Comparison of ENCODE assay signal across 8 mouse cellular contexts in genomic region chr15:98165525-98165924, GRCm38 (mm10). TPM values are rescaled to one million over a fixed set of nuclear protein-coding genes. Genes with fewer than 3 reads are reported as not detected.
DNase-seq lines count a peak whose midpoint lies in the region; ATAC-seq and TF ChIP-seq lines count a peak whose summit lies in the region.

Gene Asb8 (minus strand): TSS chr15:98165625.

- in situ Hi-C loops in ES-E14 (cut with MboI; ENCODE audit: low sequenced_read_pairs in 2 of 2, unreplicated experiment in 2 of 2): no loop called here

- TF ChIP-seq EP300 in stomach, postnatal 0 days (optimal IDR thresholded peaks at IDR 0.05): no peak

- H3K27me3 ChIP-seq in forebrain, embryonic 15.5 days: peaks cover 16% of the 10 kb centered on the region; the same call in 1 of the 2 replicates
- H3K27me3 ChIP-seq in hindbrain, embryonic 10.5 days (ENCODE audit: insufficient read depth, poor library complexity, severe bottlenecking): peaks cover 54% of the 10 kb centered on the region
- peaks cover 63% of the 10 kb centered on the region for H3K27me3 ChIP-seq in liver, embryonic 11.5 days (replicated peaks; ENCODE audit: control insufficient read depth, insufficient read depth, low read length)
- H3K27me3 ChIP-seq in stomach, postnatal 0 days (ENCODE audit: control insufficient read depth, insufficient read depth, low read length): peaks cover 9% of the 10 kb centered on the region; the same call in 1 of the 2 replicates

- H3K4me1 ChIP-seq in ES-E14 (ENCODE audit: control insufficient read depth in 2 of 2, insufficient read depth in 2 of 2, low read length in 2 of 2, poor library complexity in 1 of 2): peaks cover 0 to 13% of the 10 kb centered on the region in 2 experiments; a peak in 2 of 4 replicates
- H3K4me1 ChIP-seq in forebrain, embryonic 15.5 days: peaks cover 30% of the 10 kb centered on the region
- H3K4me1 ChIP-seq in hindbrain, embryonic 10.5 days (replicated peaks): peaks cover 53% of the 10 kb centered on the region
- H3K4me1 ChIP-seq in liver, embryonic 11.5 days (replicated peaks; ENCODE audit: control insufficient read depth, insufficient read depth, low read length): no peaks in the 10 kb centered on the region
- H3K4me1 ChIP-seq in stomach, postnatal 0 days (replicated peaks; ENCODE audit: control insufficient read depth, insufficient read depth): no peaks in the 10 kb centered on the region

- H3K4me3 ChIP-seq in ES-E14 (ENCODE audit: insufficient read depth in 1 of 2, low read depth in 1 of 2, low read length in 2 of 2, poor library complexity in 1 of 2, severe bottlenecking in 1 of 2): no peak within 1 kb of the TSS
- no peak within 1 kb of the TSS for H3K4me3 ChIP-seq in forebrain, embryonic 15.5 days
- H3K4me3 ChIP-seq in hindbrain, embryonic 10.5 days: no peak within 1 kb of the TSS
- H3K4me3 ChIP-seq in liver, embryonic 11.5 days (ENCODE audit: low read depth, low read length): no peak within 1 kb of the TSS
- H3K4me3 ChIP-seq in stomach, postnatal 0 days (ENCODE audit: low read depth, low read length): no peak within 1 kb of the TSS

- no peak for TF ChIP-seq CTCF in stomach, postnatal 0 days (IDR thresholded peaks at IDR 0.05; ENCODE audit: low read depth)

- H3K9ac ChIP-seq in ES-E14 (ENCODE audit: insufficient read depth, low read depth, low read length, poor library complexity, severe bottlenecking): no peak within 1 kb of the TSS
- no peak within 1 kb of the TSS for H3K9ac ChIP-seq in forebrain, embryonic 15.5 days (replicated peaks)
- no peak within 1 kb of the TSS for H3K9ac ChIP-seq in liver, embryonic 11.5 days (ENCODE audit: low read depth, low read length)
- H3K9ac ChIP-seq in stomach, postnatal 0 days (ENCODE audit: low read length): no peak within 1 kb of the TSS

- H3K9me3 ChIP-seq in ES-E14 (ENCODE audit: control insufficient read depth, insufficient read depth, low read depth, low read length): no peaks in the 10 kb centered on the region
- H3K9me3 ChIP-seq in forebrain, embryonic 15.5 days: no peaks in the 10 kb centered on the region
- no peaks in the 10 kb centered on the region for H3K9me3 ChIP-seq in hindbrain, embryonic 10.5 days
- H3K9me3 ChIP-seq in liver, embryonic 11.5 days (ENCODE audit: control insufficient read depth, low read length): no peaks in the 10 kb centered on the region
- no peaks in the 10 kb centered on the region for H3K9me3 ChIP-seq in stomach, postnatal 0 days (ENCODE audit: control insufficient read depth, low read length)

- no peak for ATAC-seq in CD4-positive, CD25-positive, alpha-beta regulatory T cell, adult 4 months
- no peak for ATAC-seq in forebrain, embryonic 15.5 days (replicated peaks)
- ATAC-seq in liver, embryonic 11.5 days (replicated peaks; ENCODE audit: low FRiP score): no peak
- no peak for ATAC-seq in stomach, postnatal 0 days (ENCODE audit: low FRiP score, low TSS enrichment)

- WGBS in forebrain, embryonic 15.5 days: 84% methylated on average over 5 of the region's 5 CpGs
- 86% methylated on average over 5 of the region's 5 CpGs for WGBS in hindbrain, embryonic 10.5 days
- WGBS in liver, embryonic 11.5 days: 68% methylated on average over 5 of the region's 5 CpGs
- WGBS in stomach, postnatal 0 days: 77% methylated on average over 5 of the region's 5 CpGs

- H3K36me3 ChIP-seq in ES-E14 (ENCODE audit: control insufficient read depth, insufficient read depth, low read length, poor library complexity, severe bottlenecking): no peaks in the 10 kb centered on the region
- no peaks in the 10 kb centered on the region for H3K36me3 ChIP-seq in forebrain, embryonic 15.5 days
- H3K36me3 ChIP-seq in hindbrain, embryonic 10.5 days: no peaks in the 10 kb centered on the region
- H3K36me3 ChIP-seq in liver, embryonic 11.5 days (ENCODE audit: control insufficient read depth, insufficient read depth, low read length): no peaks in the 10 kb centered on the region
- H3K36me3 ChIP-seq in stomach, postnatal 0 days (ENCODE audit: control insufficient read depth, insufficient read depth, low read length): no peaks in the 10 kb centered on the region

- no peak for DNase-seq in ES-E14 (ENCODE audit: low read depth, low spot score)
- no peak for DNase-seq in hindbrain, embryonic 10.5 days (ENCODE audit: low spot score)
- no peak for DNase-seq in liver, embryonic 11.5 days (ENCODE audit: low spot score)
- DNase-seq in stomach, postnatal 0 days (ENCODE audit: low spot score): no peak
- no peak for DNase-seq in embryo, embryonic 10 days (ENCODE audit: low spot score)
- DNase-seq in kidney, adult 11 months: no peak

- H3K4me2 ChIP-seq in forebrain, embryonic 15.5 days (replicated peaks): no peak within 1 kb of the TSS
- no peak within 1 kb of the TSS for H3K4me2 ChIP-seq in liver, embryonic 11.5 days
- no peak within 1 kb of the TSS for H3K4me2 ChIP-seq in stomach, postnatal 0 days (replicated peaks; ENCODE audit: low read depth)

- H3K27ac ChIP-seq in ES-E14 (ENCODE audit: insufficient read depth, low read depth, low read length, poor library complexity, severe bottlenecking): no peak within 1 kb of the TSS
- no peak within 1 kb of the TSS for H3K27ac ChIP-seq in forebrain, embryonic 15.5 days (replicated peaks)
- H3K27ac ChIP-seq in hindbrain, embryonic 10.5 days: peak within 1 kb of the TSS; percentile 50; the same call in 1 of the 2 replicates
- H3K27ac ChIP-seq in liver, embryonic 11.5 days (ENCODE audit: low read depth, low read length): no peak within 1 kb of the TSS
- H3K27ac ChIP-seq in stomach, postnatal 0 days (replicated peaks): no peak within 1 kb of the TSS

TF ChIP-seq in ES-E14, 5 proteins besides CTCF, POLR2A, EP300 and RAD21:
- no peak for TF ChIP-seq ZNF384 (IDR thresholded peaks at IDR 0.05; ENCODE audit: low read depth, low read length)
- TF ChIP-seq MAFK (IDR thresholded peaks at IDR 0.05; ENCODE audit: insufficient read depth, low read depth, low read length): no peak
- TF ChIP-seq ZC3H11A (IDR thresholded peaks at IDR 0.05; ENCODE audit: borderline replicate concordance, low read depth, low read length): no peak
- no peak for TF ChIP-seq CHD2 (IDR thresholded peaks at IDR 0.05; ENCODE audit: low read depth, low read length)

RNA-seq across cellular contexts. Expression of gene Asb8, which starts in this region (rescaled TPM):
- polyA plus RNA-seq in CD4-positive, CD25-positive, alpha-beta regulatory T cell, adult 4 months (2017; shearing (Covaris generic)): 10 to 100 TPM; 33.5 to 40.1 TPM
- total RNA-seq in ES-E14 (2012; rRNA removed): 9.0 and 12.5 TPM in 2 replicates
- polyA plus RNA-seq in forebrain, embryonic 15.5 days (2015; fragmentation: Nextera tagmentation; extraction: Ambion mirVana): 45.0 and 45.1 TPM in 2 replicates
- 39.4 and 48.8 TPM in 2 replicates for polyA plus RNA-seq in hindbrain, embryonic 10.5 days (2016; fragmentation: Nextera tagmentation; extraction: Ambion mirVana)
- polyA plus RNA-seq in liver, embryonic 11.5 days (2014; fragmentation: Nextera tagmentation; extraction: Ambion mirVana): 37.2 and 42.5 TPM in 2 replicates
- polyA plus RNA-seq in stomach, postnatal 0 days (2015; fragmentation: Nextera tagmentation; extraction: Ambion mirVana): 31.3 and 31.9 TPM in 2 replicates
